Mouse (Mus musculus) brain, embryonic 14.5 days (tissue): ENCODE results near the gene Lrpprc.

Experiments used
- CTCF ChIP-seq: fragments of 200-500 bp; IDR thresholded peaks from 2 replicates; pipeline ENCODE4 v1.5.1; 2012; ENCODE audit warnings: inconsistent platforms, mild to moderate bottlenecking, moderate library complexity, borderline replicate concordance; ENCODE audit not compliant: insufficient read depth, insufficient read length; ENCODE audit errors: extremely low read depth
- POLR2A ChIP-seq: fragments of 200-500 bp; IDR thresholded peaks from 2 replicates; pipeline ENCODE4 v1.6.1; 2012; ENCODE audit warnings: mild to moderate bottlenecking, inconsistent platforms, borderline replicate concordance; ENCODE audit not compliant: poor library complexity, insufficient read depth, insufficient read length, severe bottlenecking; ENCODE audit errors: extremely low read depth

GRCm38 (mm10) chr17:84657782-84658181 lies 132.8 kb downstream of the Lrpprc start:
- TF ChIP-seq CTCF (no peak), POLR2A (no peak)
